In the genomic region with DNA sequence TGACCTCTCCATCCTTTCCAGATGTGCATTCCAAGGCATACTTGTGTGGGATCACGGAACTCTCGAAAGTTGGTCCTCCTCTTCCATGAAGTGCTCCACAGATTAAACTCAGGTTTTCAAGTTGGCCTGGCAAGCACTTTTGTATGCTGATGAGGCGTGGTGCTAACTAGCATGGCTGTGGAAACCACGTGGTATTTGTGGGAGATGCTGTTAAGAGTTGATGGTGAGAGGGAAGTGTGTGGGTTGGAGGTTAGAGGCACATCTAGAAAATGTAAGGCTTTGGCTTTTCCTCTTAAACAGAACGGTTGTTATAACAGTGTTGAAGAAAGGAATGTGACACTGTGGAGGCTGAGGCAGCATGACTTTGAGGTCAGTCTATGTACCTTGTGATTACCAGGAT, we compare ENCODE assay signal across 24 mouse cellular contexts. TPM values are rescaled to one million over a fixed set of nuclear protein-coding genes. Genes with fewer than 3 reads are reported as not detected.
DNase-seq lines count a peak whose midpoint lies in the region; ATAC-seq and TF ChIP-seq lines count a peak whose summit lies in the region.
"Had no signal": no experiment of that assay in that cellular context is flagged by ENCODE, and none has a peak within 500 bp of the region (broad histone marks: within the 10 kb centered on the region; RNA-seq: fewer than 3 reads in every experiment).

No protein-coding gene starts in this region.

- TF ChIP-seq POLR2A in cerebellum, adult 2 months (IDR thresholded peaks at IDR 0.05; ENCODE audit: borderline replicate concordance, insufficient read depth, low read length): no peak
- no peak for TF ChIP-seq POLR2A in kidney, adult 2 months (IDR thresholded peaks at IDR 0.05; ENCODE audit: low read depth, low read length)

- H3K4me1 ChIP-seq in cerebellum, adult 2 months (ENCODE audit: control insufficient read depth, insufficient read depth, low read length): no peaks in the 10 kb centered on the region
- H3K4me1 ChIP-seq in kidney, adult 2 months (ENCODE audit: control insufficient read depth, insufficient read depth, low read length): no peaks in the 10 kb centered on the region
- H3K4me1 ChIP-seq: hindbrain, embryonic 12.5 days; intestine, embryonic 15.5 days had no signal

- H3K27me3 ChIP-seq in cerebellum, adult 2 months (ENCODE audit: control insufficient read depth, insufficient read depth, low read length): no peaks in the 10 kb centered on the region
- H3K27me3 ChIP-seq in kidney, adult 2 months (replicated peaks; ENCODE audit: control insufficient read depth, insufficient read depth, low read length): no peaks in the 10 kb centered on the region
- H3K27me3 ChIP-seq: hindbrain, embryonic 12.5 days; intestine, embryonic 15.5 days had no signal

- peak; percentile 36 to 57; a peak in 2 of 4 replicates for ATAC-seq in hematopoietic stem cell, adult 5-6 weeks (replicated peaks in 1 of 2; ENCODE audit: insufficient read depth in 1 of 2, low FRiP score in 2 of 2, low TSS enrichment in 1 of 2, low read depth in 1 of 2, poor library complexity in 2 of 2, severe bottlenecking in 2 of 2)
- ATAC-seq: forebrain, embryonic 14.5 days; hindbrain, embryonic 16.5 days; intestine, embryonic 15.5 days had no signal

- WGBS in cerebellum, adult 2 months: 86% methylated on average over 5 of the region's 5 CpGs
- WGBS in kidney, adult 2 months: 78% methylated on average over 5 of the region's 5 CpGs

- no peak overlapping the region for H3K27ac ChIP-seq in cerebellum, adult 2 months (ENCODE audit: insufficient read depth, low read length)
- H3K27ac ChIP-seq in kidney, adult 2 months (ENCODE audit: insufficient read depth, low read depth, low read length): no peak overlapping the region
- H3K27ac ChIP-seq: embryonic facial prominence, embryonic 10.5 days; forebrain, embryonic 10.5 days; heart, adult 2 months; hindbrain, embryonic 12.5 days; intestine, embryonic 15.5 days had no signal

- no peak for TF ChIP-seq CTCF in cerebellum, adult 2 months (IDR thresholded peaks at IDR 0.05; ENCODE audit: borderline replicate concordance, insufficient read depth, low read depth, low read length)
- TF ChIP-seq CTCF in kidney, adult 2 months (conservative IDR thresholded peaks at IDR 0.05; ENCODE audit: insufficient read depth, insufficient read length, low read depth, low read length): no peak

- H3K36me3 ChIP-seq in kidney, adult 2 months (ENCODE audit: control insufficient read depth, insufficient read depth, low read length): peaks cover 3% of the 10 kb centered on the region
- H3K36me3 ChIP-seq: embryonic facial prominence, embryonic 10.5 days; forebrain, embryonic 10.5 days; hindbrain, embryonic 12.5 days; intestine, embryonic 15.5 days had no signal

- DNase-seq in 416B (ENCODE audit: low read depth): peak; percentile 46
- DNase-seq in CD4-positive helper T cell, adult 2 months (ENCODE audit: low read depth, low spot score): peak; percentile 61
- DNase-seq in T-cell, adult 2 months (ENCODE audit: low spot score): peak; percentile 23
- DNase-seq in cerebellum, adult 2 months: no peak
- no peak for DNase-seq in cerebellum, adult 9-10 months
- no peak for DNase-seq in lung, postnatal 10 days
- DNase-seq in kidney, adult 2 months: no peak
- DNase-seq: adrenal gland, adult 2 months; adrenal gland, postnatal 36 days; B cell, adult 2 months; cerebellum, adult 11 months; cerebellum, adult 9-11 months; cerebellum, postnatal 36 days; heart, adult 2 months; heart, postnatal 36 days; kidney, adult 18-20 months had no signal

- no peak overlapping the region for H3K4me3 ChIP-seq in cerebellum, adult 2 months (replicated peaks; ENCODE audit: insufficient read depth, low read depth, low read length)
- no peak overlapping the region for H3K4me3 ChIP-seq in kidney, adult 2 months (ENCODE audit: insufficient read depth, low read depth, low read length)
- H3K4me3 ChIP-seq: embryonic facial prominence, embryonic 10.5 days; forebrain, embryonic 10.5 days; heart, adult 2 months; hindbrain, embryonic 12.5 days; intestine, embryonic 15.5 days had no signal

RNA-seq across cellular contexts. Expression of a gene that starts 13.5 kb away (rescaled TPM):
- total RNA-seq in hematopoietic stem cell, adult 5-6 weeks (2017): 1.4 and 5.5 TPM in 2 replicates
- 3.3 and 4.0 TPM in 2 replicates for polyA plus RNA-seq in cerebellum, adult 2 months (2012; rRNA removed)
- 22.9 and 29.4 TPM in 2 replicates for polyA plus RNA-seq in kidney, adult 2 months (2012; rRNA removed)

RNA-seq across cellular contexts. Expression of a gene that starts 24.2 kb away (rescaled TPM):
- total RNA-seq in hematopoietic stem cell, adult 5-6 weeks (2017): 0.38 TPM in 1 of 2 replicates, not detected in the other
- polyA plus RNA-seq in cerebellum, adult 2 months (2012; rRNA removed): 0.33 and 0.44 TPM in 2 replicates
- polyA plus RNA-seq in kidney, adult 2 months (2012; rRNA removed): 0.16 and 0.20 TPM in 2 replicates
- total RNA-seq: ES-E14 had no signal
- polyA plus RNA-seq: adrenal gland, adult 2 months had no signal

RNA-seq across cellular contexts. Expression of a gene that starts 25.7 kb away (rescaled TPM):
- total RNA-seq in hematopoietic stem cell, adult 5-6 weeks (2017): 3.1 and 5.8 TPM in 2 replicates
- 16.0 and 17.7 TPM in 2 replicates for polyA plus RNA-seq in cerebellum, adult 2 months (2012; rRNA removed)
- polyA plus RNA-seq in kidney, adult 2 months (2012; rRNA removed): 5.4 and 6.5 TPM in 2 replicates

Comparison
In these comparisons a context has a peak if more than half of its experiments do, and no peak if none do; other contexts are left out.
1. DNase-seq: peak in 416B (single experiment), CD4-positive helper T cell, adult 2 months (single experiment) and T-cell, adult 2 months (single experiment); none in cerebellum, adult 2 months (0 of 2), cerebellum, adult 9-10 months (single experiment), lung, postnatal 10 days (single experiment) and kidney, adult 2 months (single experiment).